Mouse (Mus musculus): Measurements from ENCODE around the gene Rnf169. TPM values are rescaled to one million over a fixed set of nuclear protein-coding genes. Genes with fewer than 3 reads are reported as not detected.

The Rnf169 gene
- total and polyA plus RNA-seq, 3 experiments: 2.9 to 10.6 (median 9.4) TPM

- Histone ChIP-seq H3K36me3 (ENCODE audit: control insufficient read depth, insufficient read depth, low read length) (no peaks in the 10 kb centered on the region), H3K27ac (no peak overlapping the region), H3K9ac (ENCODE audit: low read depth, low read length) (no peak overlapping the region), H3K4me3 (no peak overlapping the region), H3K4me1 (ENCODE audit: control insufficient read depth, insufficient read depth, low read length) (no peaks in the 10 kb centered on the region), H3K27me3 (ENCODE audit: control insufficient read depth, insufficient read depth, low read length) (no peaks in the 10 kb centered on the region), H3K79me2 (replicated peaks; ENCODE audit: control insufficient read depth, insufficient read depth, low read length) (no peaks in the 10 kb centered on the region)
- intact Hi-C loops (cut with DNase I): no loop called here
- no peak for TF ChIP-seq EP300 (IDR thresholded peaks at IDR 0.05; ENCODE audit: insufficient read depth, low read depth, low read length)
- TF ChIP-seq POLR2A (IDR thresholded peaks at IDR 0.05; ENCODE audit: insufficient read depth, low read depth, low read length): no peak
- TF ChIP-seq CTCF (IDR thresholded peaks at IDR 0.05): no peak
- WGBS: 75% methylated on average over 3 of the region's 3 CpGs
- no peak for DNase-seq
Measured at GRCm38 (mm10) chr7:99890168-99890755, 90.0 kb downstream of the Rnf169 start.

GRCm38 (mm10) chr7:99889175-99889880 is 90.9 kb downstream of the Rnf169 start:
- H3K4me3 ChIP-seq: no peak overlapping the region
- no peaks in the 10 kb centered on the region for H3K36me3 ChIP-seq (ENCODE audit: control insufficient read depth, insufficient read depth, low read length)
- no peak overlapping the region for H3K9ac ChIP-seq (ENCODE audit: low read depth, low read length)
- no peaks in the 10 kb centered on the region for H3K4me1 ChIP-seq (ENCODE audit: control insufficient read depth, insufficient read depth, low read length)
- intact Hi-C loops (cut with DNase I): no loop called here
- 35% methylated on average over 10 of the region's 10 CpGs for WGBS
- DNase-seq: no peak
- H3K27me3 ChIP-seq (ENCODE audit: control insufficient read depth, insufficient read depth, low read length): no peaks in the 10 kb centered on the region
- no peak overlapping the region for H3K27ac ChIP-seq
- TF ChIP-seq CTCF (IDR thresholded peaks at IDR 0.05): peak; percentile 21
- no peak for TF ChIP-seq POLR2A (IDR thresholded peaks at IDR 0.05; ENCODE audit: insufficient read depth, low read depth, low read length)
- TF ChIP-seq EP300 (IDR thresholded peaks at IDR 0.05; ENCODE audit: insufficient read depth, low read depth, low read length): no peak
- no peaks in the 10 kb centered on the region for H3K79me2 ChIP-seq (replicated peaks; ENCODE audit: control insufficient read depth, insufficient read depth, low read length)

- intact Hi-C loops (cut with DNase I): no loop called here
Measured at GRCm38 (mm10) chr7:99887743-99888142, 92.5 kb downstream of the Rnf169 start.

GRCm38 (mm10) chr7:99887230-99887735 is 93.0 kb downstream of the Rnf169 start:
- Histone ChIP-seq H3K27me3 (ENCODE audit: control insufficient read depth, insufficient read depth, low read length) (no peaks in the 10 kb centered on the region), H3K79me2 (replicated peaks; ENCODE audit: control insufficient read depth, insufficient read depth, low read length) (no peaks in the 10 kb centered on the region), H3K9ac (ENCODE audit: low read depth, low read length) (no peak overlapping the region), H3K27ac (no peak overlapping the region), H3K36me3 (ENCODE audit: control insufficient read depth, insufficient read depth, low read length) (no peaks in the 10 kb centered on the region), H3K4me3 (no peak overlapping the region), H3K4me1 (ENCODE audit: control insufficient read depth, insufficient read depth, low read length) (no peaks in the 10 kb centered on the region)
- intact Hi-C loops (cut with DNase I): no loop called here
- DNase-seq: no peak
- TF ChIP-seq EP300 (IDR thresholded peaks at IDR 0.05; ENCODE audit: insufficient read depth, low read depth, low read length) (no peak), CTCF (IDR thresholded peaks at IDR 0.05) (no peak), POLR2A (IDR thresholded peaks at IDR 0.05; ENCODE audit: insufficient read depth, low read depth, low read length) (no peak)
- 65% methylated on average over 2 of the region's 2 CpGs for WGBS

More at GRCm38 (mm10) chr7:99887743-99888142, 92.5 kb downstream of the Rnf169 start:
- Histone ChIP-seq H3K27me3 (ENCODE audit: control insufficient read depth, insufficient read depth, low read length) (no peaks in the 10 kb centered on the region), H3K36me3 (ENCODE audit: control insufficient read depth, insufficient read depth, low read length) (no peaks in the 10 kb centered on the region), H3K79me2 (replicated peaks; ENCODE audit: control insufficient read depth, insufficient read depth, low read length) (no peaks in the 10 kb centered on the region), H3K4me3 (no peak overlapping the region), H3K9ac (ENCODE audit: low read depth, low read length) (no peak overlapping the region), H3K27ac (no peak overlapping the region), H3K4me1 (ENCODE audit: control insufficient read depth, insufficient read depth, low read length) (no peaks in the 10 kb centered on the region)
- no peak for TF ChIP-seq EP300 (IDR thresholded peaks at IDR 0.05; ENCODE audit: insufficient read depth, low read depth, low read length)
- no peak for TF ChIP-seq CTCF (IDR thresholded peaks at IDR 0.05)
- no peak for TF ChIP-seq POLR2A (IDR thresholded peaks at IDR 0.05; ENCODE audit: insufficient read depth, low read depth, low read length)
- DNase-seq: no peak

GRCm38 (mm10) chr7:99878254-99878653 is 102.0 kb downstream of the Rnf169 start:
- H3K27me3 ChIP-seq (ENCODE audit: control insufficient read depth, insufficient read depth, low read length): no peaks in the 10 kb centered on the region
- no peak for TF ChIP-seq CTCF (IDR thresholded peaks at IDR 0.05)
- no peak for TF ChIP-seq EP300 (IDR thresholded peaks at IDR 0.05; ENCODE audit: insufficient read depth, low read depth, low read length)
- no peak for TF ChIP-seq POLR2A (IDR thresholded peaks at IDR 0.05; ENCODE audit: insufficient read depth, low read depth, low read length)
- H3K9ac ChIP-seq (ENCODE audit: low read depth, low read length): no peak overlapping the region
- no peak overlapping the region for H3K4me3 ChIP-seq
- no peaks in the 10 kb centered on the region for H3K36me3 ChIP-seq (ENCODE audit: control insufficient read depth, insufficient read depth, low read length)
- H3K27ac ChIP-seq: no peak overlapping the region
- WGBS: 68% methylated on average over 2 of the region's 2 CpGs
- no peaks in the 10 kb centered on the region for H3K79me2 ChIP-seq (replicated peaks; ENCODE audit: control insufficient read depth, insufficient read depth, low read length)
- intact Hi-C loops (cut with DNase I): loop anchor here (5.0 to 10.0 kb wide), 2 partner anchors 81 to 163 kb away; partner anchors contain the start of gene Slco2b1
- no peaks in the 10 kb centered on the region for H3K4me1 ChIP-seq (ENCODE audit: control insufficient read depth, insufficient read depth, low read length)
- DNase-seq: no peak

- intact Hi-C loops (cut with DNase I): loop anchor here (1.0 to 10.0 kb wide), 4 partner anchors 63 to 258 kb away; partner anchors contain the start of gene Slco2b1
Measured at GRCm38 (mm10) chr7:99876345-99876744, 103.9 kb downstream of the Rnf169 start.

More at GRCm38 (mm10) chr7:99876345-99876744, 103.9 kb downstream of the Rnf169 start:
- H3K4me1 ChIP-seq (ENCODE audit: control insufficient read depth, insufficient read depth, low read length): no peaks in the 10 kb centered on the region
- H3K27ac ChIP-seq: no peak overlapping the region
- no peaks in the 10 kb centered on the region for H3K79me2 ChIP-seq (replicated peaks; ENCODE audit: control insufficient read depth, insufficient read depth, low read length)
- H3K36me3 ChIP-seq (ENCODE audit: control insufficient read depth, insufficient read depth, low read length): no peaks in the 10 kb centered on the region
- TF ChIP-seq POLR2A (IDR thresholded peaks at IDR 0.05; ENCODE audit: insufficient read depth, low read depth, low read length) (no peak), CTCF (IDR thresholded peaks at IDR 0.05) (peak; percentile 93), EP300 (IDR thresholded peaks at IDR 0.05; ENCODE audit: insufficient read depth, low read depth, low read length) (0 out of 2 replicates have a peak, but pooled peaks have one; percentile 52)
- no peaks in the 10 kb centered on the region for H3K27me3 ChIP-seq (ENCODE audit: control insufficient read depth, insufficient read depth, low read length)
- 3% methylated on average over 3 of the region's 3 CpGs for WGBS
- DNase-seq: peak; percentile 75 to 80
- no peak overlapping the region for H3K4me3 ChIP-seq
- H3K9ac ChIP-seq (ENCODE audit: low read depth, low read length): no peak overlapping the region

All from heart, adult 2 months (tissue).